Mouse (Mus musculus): ENCODE data around the gene Fosl1.

DNA sequence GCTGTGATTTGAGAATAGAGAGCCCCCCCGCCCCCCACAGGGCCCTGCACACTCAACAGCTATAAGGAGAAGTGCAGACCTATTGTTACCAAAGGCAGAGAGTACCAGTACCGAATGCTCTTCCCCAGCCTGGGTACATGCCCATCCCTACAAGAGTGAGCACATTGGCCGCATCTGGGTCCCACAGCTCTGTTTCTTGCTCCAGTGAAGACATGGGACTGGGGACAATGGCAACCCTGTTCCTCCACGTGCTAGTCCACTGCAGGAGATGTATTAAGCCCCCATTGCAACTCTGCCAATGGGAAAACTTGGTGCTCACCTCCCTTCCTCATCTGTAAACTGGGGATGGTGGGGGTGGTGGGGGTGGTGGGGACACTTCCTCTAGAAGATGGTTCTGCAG lies 33.5 kb upstream of the Fosl1 start:
- TF ChIP-seq POLR2A (IDR thresholded peaks at IDR 0.05; ENCODE audit: borderline replicate concordance, control insufficient read depth, low read depth, low read length) (no peak), CTCF (IDR thresholded peaks at IDR 0.05; ENCODE audit: control insufficient read depth, insufficient read depth, low read length) (no peak)

Data from bone marrow, adult 2 months (tissue).